Mouse (Mus musculus): ENCODE data around the gene Lrrc71.

- TF ChIP-seq POLR2A (IDR thresholded peaks at IDR 0.05; ENCODE audit: insufficient read length, low read depth) (no peak), POLR2AphosphoS2 (IDR thresholded peaks at IDR 0.05; ENCODE audit: insufficient read length, low read depth) (no peak), CEBPB (IDR thresholded peaks at IDR 0.05; ENCODE audit: insufficient read depth, poor library complexity, severe bottlenecking) (no peak), MAX (IDR thresholded peaks at IDR 0.05; ENCODE audit: low read depth) (no peak), TCF12 (IDR thresholded peaks at IDR 0.05; ENCODE audit: insufficient read depth, poor library complexity, severe bottlenecking) (no peak), E2F4 (IDR thresholded peaks at IDR 0.05; ENCODE audit: insufficient read depth) (no peak), USF1 (IDR thresholded peaks at IDR 0.05; ENCODE audit: low read depth) (no peak), MYOG (IDR thresholded peaks at IDR 0.05; ENCODE audit: control insufficient read depth in 1 of 3, insufficient read depth in 1 of 3, insufficient read length in 2 of 3, low read depth in 2 of 3) (no peak)
Measured at GRCm38 (mm10) chr3:87724556-87724955, 23.9 kb downstream of the Lrrc71 start.
